Mouse (Mus musculus) midbrain, embryonic 14.5 days (tissue): ENCODE data around the gene Grin1. TPM values are rescaled to one million over a fixed set of nuclear protein-coding genes. Genes with fewer than 3 reads are reported as not detected.

Source experiments
- ATAC-seq: fragments of 200-750 bp; cut with Nextera tagmentation; 2 replicates; pipeline ENCODE4 v1.8.0; 2017; ENCODE audit warnings: moderate number of reproducible peaks, moderate library complexity; ENCODE audit not compliant: low FRiP score, low TSS enrichment
- DNase-seq: peaks from one replicate; pipeline ENCODE4 v3.0.0-alpha.2; 2015
- H3K27ac ChIP-seq: fragments of 300-500 bp; sonication (generic); replicated peaks from 2 replicates; pipeline ENCODE4 v1.5.1; 2014; ENCODE audit warnings: mild to moderate bottlenecking, low read depth, low read length, moderate library complexity
- H3K27me3 ChIP-seq: fragments of 300-500 bp; sonication (generic); 2 replicates; pipeline ENCODE4 v1.6.1; 2014; ENCODE audit warnings: low read length, control low read depth, mixed read lengths; ENCODE audit not compliant: control insufficient read depth, insufficient read depth
- H3K36me3 ChIP-seq: fragments of 300-500 bp; sonication (generic); 2 replicates; pipeline ENCODE4 v1.6.1; 2014; ENCODE audit warnings: low read length, control low read depth; ENCODE audit not compliant: control insufficient read depth, insufficient read depth
- H3K4me1 ChIP-seq: fragments of 300-500 bp; sonication (generic); 2 replicates; pipeline ENCODE4 v1.6.1; 2014; ENCODE audit warnings: mild to moderate bottlenecking, antibody characterized with exemption, low read length, control low read depth; ENCODE audit not compliant: control insufficient read depth, insufficient read depth
- H3K4me2 ChIP-seq: fragments of 300-500 bp; sonication (generic); 2 replicates; pipeline ENCODE4 v1.6.1; 2014; ENCODE audit warnings: mild to moderate bottlenecking, low read length, moderate library complexity
- H3K4me3 ChIP-seq: fragments of 300-500 bp; sonication (generic); replicated peaks from 2 replicates; pipeline ENCODE4 v1.5.1; 2014; ENCODE audit warnings: low read depth, low read length
- H3K9ac ChIP-seq: fragments of 300-500 bp; sonication (generic); replicated peaks from 2 replicates; pipeline ENCODE4 v1.6.1; 2014; ENCODE audit warnings: mild to moderate bottlenecking, low read length, moderate library complexity
- H3K9me3 ChIP-seq: fragments of 300-500 bp; sonication (generic); 2 replicates; pipeline ENCODE4 v1.6.1; 2016; ENCODE audit warnings: low read length, control low read depth, mixed read lengths; ENCODE audit not compliant: control insufficient read depth
- WGBS: fragments of 180-500 bp; shearing (Covaris S2); extraction: QIAGEN DNeasy Blood & Tissue Kit; methylation state at CpG from one replicate; pipeline ENCODE4 v1.1.7; 2014; 5-methylcytosine and 5-hydroxymethylcytosine counted together
- polyA plus RNA-seq: library from polyadenylated mRNA; unstranded; fragments of >200 nt; fragmentation: Nextera tagmentation; extraction: Ambion mirVana; gene quantifications from 2 replicates; pipeline ENCODE4 v1.2.1, GENCODE M21; 2014

The Grin1 gene
- polyA plus RNA-seq, 1 experiment from 2014 or later: 40.5 TPM

- H3K27ac ChIP-seq: no peak overlapping the region
- WGBS: 63% methylated on average over 9 of the region's 9 CpGs
- no peaks in the 10 kb centered on the region for H3K27me3 ChIP-seq
- ATAC-seq: no peak
- peaks cover 29% of the 10 kb centered on the region for H3K36me3 ChIP-seq
- peak overlapping the region; percentile 80 for H3K9ac ChIP-seq
- peak overlapping the region; percentile 93 for H3K4me2 ChIP-seq
- peak overlapping the region; percentile 92 for H3K4me3 ChIP-seq
- no peaks in the 10 kb centered on the region for H3K9me3 ChIP-seq
- no peak for DNase-seq
- H3K4me1 ChIP-seq: peaks cover 11% of the 10 kb centered on the region
These were observed 12.5 kb upstream of the Grin1 start for GRCm38 (mm10) chr2:25331470-25331869.

DNA sequence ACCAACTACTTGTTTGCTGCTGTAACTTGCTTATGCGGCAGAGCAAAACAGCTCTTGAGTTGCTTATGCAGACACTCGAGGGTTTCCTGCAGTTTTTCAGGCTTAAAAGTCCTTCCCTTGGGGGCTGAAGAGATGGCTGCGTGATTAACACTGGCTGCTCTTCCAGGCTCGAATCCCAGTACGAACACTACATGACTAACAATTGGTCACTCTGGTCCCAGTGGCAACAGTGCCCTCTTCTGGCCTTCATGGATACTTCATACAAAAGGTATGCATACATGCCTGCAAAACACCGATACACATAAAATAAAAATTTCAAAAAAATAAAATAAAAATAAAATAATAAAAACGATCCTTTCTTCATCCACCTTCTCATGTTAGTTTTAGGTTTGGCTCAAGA lies 9.5 kb upstream of the Grin1 start:
- Histone ChIP-seq H3K27ac (no peak overlapping the region), H3K4me2 (no peak overlapping the region), H3K9me3 (no peaks in the 10 kb centered on the region), H3K4me3 (no peak overlapping the region), H3K4me1 (peaks cover 7% of the 10 kb centered on the region), H3K36me3 (no peaks in the 10 kb centered on the region), H3K27me3 (no peaks in the 10 kb centered on the region), H3K9ac (no peak overlapping the region)
- DNase-seq (peak; percentile 73), ATAC-seq (no peak)
- WGBS: 32% methylated on average over 7 of the region's 7 CpGs

- no peaks in the 10 kb centered on the region for H3K9me3 ChIP-seq
These were observed 7.0 kb upstream of the Grin1 start for GRCm38 (mm10) chr2:25326036-25326435.

GRCm38 (mm10) chr2:25320084-25320483 lies 1.1 kb upstream of the Grin1 start:
- no peaks in the 10 kb centered on the region for H3K36me3 ChIP-seq
- no peak overlapping the region for H3K4me3 ChIP-seq
- no peak overlapping the region for H3K4me2 ChIP-seq
- no peak for DNase-seq
- H3K27ac ChIP-seq: no peak overlapping the region
- H3K9me3 ChIP-seq: no peaks in the 10 kb centered on the region
- H3K27me3 ChIP-seq: peaks cover 11% of the 10 kb centered on the region
- 0 out of 2 replicates have a peak, but pooled peaks cover 2% of the 10 kb centered on the region for H3K4me1 ChIP-seq
- H3K9ac ChIP-seq: no peak overlapping the region
- no peak for ATAC-seq
- WGBS: 42% methylated on average over 2 of the region's 2 CpGs

More at GRCm38 (mm10) chr2:25326036-25326435, 7.0 kb upstream of the Grin1 start:
- H3K4me3 ChIP-seq: no peak overlapping the region
- no peaks in the 10 kb centered on the region for H3K27me3 ChIP-seq
- H3K4me2 ChIP-seq: no peak overlapping the region
- peaks cover under 1% of the 10 kb centered on the region; the same call in 1 of the 2 replicates for H3K4me1 ChIP-seq
- 86% methylated on average over 2 of the region's 2 CpGs for WGBS
- DNase-seq: no peak
- H3K36me3 ChIP-seq: no peaks in the 10 kb centered on the region
- H3K27ac ChIP-seq: no peak overlapping the region
- no peak overlapping the region for H3K9ac ChIP-seq
- no peak for ATAC-seq

DNA sequence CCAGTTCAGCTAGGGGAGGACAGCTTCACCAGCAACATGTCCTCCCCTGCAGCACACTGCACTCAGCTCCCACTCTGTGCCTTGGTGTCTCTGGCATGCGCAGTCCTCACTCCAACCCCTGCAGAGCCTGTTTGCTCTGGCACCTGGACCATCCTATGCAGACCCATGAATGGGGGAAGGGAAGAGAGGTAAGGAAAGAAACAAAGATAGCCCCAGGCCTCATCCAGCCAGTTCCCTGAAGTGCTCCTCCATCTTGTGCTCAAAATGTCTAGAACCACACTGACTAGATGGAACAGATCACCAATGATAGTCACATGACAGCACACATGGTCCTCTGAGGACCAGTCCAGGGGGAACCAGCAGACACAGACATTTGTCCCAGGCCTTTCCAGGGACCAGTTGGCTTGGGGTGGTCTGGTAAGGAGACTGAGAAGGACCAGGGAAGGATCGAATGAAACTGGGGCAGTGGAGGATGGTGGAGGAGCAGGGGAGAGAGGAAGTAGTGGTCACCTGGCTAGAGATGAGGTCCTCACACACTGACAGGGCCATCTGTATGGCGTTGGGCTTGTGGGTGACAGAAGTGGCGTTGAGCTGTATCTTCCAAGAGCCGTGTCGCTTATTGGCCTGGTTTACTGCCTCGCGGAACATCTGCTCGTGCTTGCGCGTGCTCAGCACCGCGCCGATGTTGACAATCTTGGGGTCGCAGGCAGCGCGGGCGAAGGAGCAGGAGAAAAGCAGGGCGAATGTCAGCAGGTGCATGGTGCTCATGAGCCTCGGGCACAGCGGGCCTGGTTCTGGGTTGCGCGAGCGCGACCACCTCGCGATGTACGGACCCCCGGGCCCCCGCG lies 644 bp downstream of the Grin1 start:
- peaks cover 21% of the 10 kb centered on the region for H3K27me3 ChIP-seq
- peak overlapping the region; percentile 64 for H3K4me2 ChIP-seq
- peak overlapping the region; percentile 61 for H3K9ac ChIP-seq
- peak overlapping the region; percentile 57 for H3K4me3 ChIP-seq
- peak overlapping the region; percentile 77 for H3K27ac ChIP-seq
- no peaks in the 10 kb centered on the region for H3K9me3 ChIP-seq
- 0 out of 2 replicates have a peak, but pooled peaks cover 2% of the 10 kb centered on the region for H3K4me1 ChIP-seq
- peak; percentile 38 for ATAC-seq
- DNase-seq: peak; percentile 69
- peaks cover under 1% of the 10 kb centered on the region; the same call in 1 of the 2 replicates for H3K36me3 ChIP-seq
- 4% methylated on average over 31 of the region's 31 CpGs for WGBS

GRCm38 (mm10) chr2:25311491-25311891 lies 7.5 kb downstream of the Grin1 start:
- Histone ChIP-seq H3K36me3 (peaks cover 29% of the 10 kb centered on the region), H3K27ac (no peak overlapping the region), H3K4me1 (no peaks in the 10 kb centered on the region), H3K27me3 (peaks cover 74% of the 10 kb centered on the region), H3K4me2 (no peak overlapping the region), H3K9ac (no peak overlapping the region), H3K9me3 (no peaks in the 10 kb centered on the region), H3K4me3 (no peak overlapping the region)
- DNase-seq (no peak), ATAC-seq (no peak)
- WGBS: 6% methylated on average over 11 of the region's 11 CpGs

- 3% methylated on average over 22 of the region's 22 CpGs for WGBS
- DNase-seq (no peak), ATAC-seq (no peak)
- H3K27ac ChIP-seq: no peak overlapping the region
- H3K9ac ChIP-seq: no peak overlapping the region
- H3K9me3 ChIP-seq: no peaks in the 10 kb centered on the region
- no peak overlapping the region for H3K4me2 ChIP-seq
- H3K4me3 ChIP-seq: no peak overlapping the region
- peaks cover 69% of the 10 kb centered on the region for H3K27me3 ChIP-seq
- no peaks in the 10 kb centered on the region for H3K4me1 ChIP-seq
- H3K36me3 ChIP-seq: peaks cover 29% of the 10 kb centered on the region
These were observed 8.0 kb downstream of the Grin1 start for GRCm38 (mm10) chr2:25310969-25311368.

DNA sequence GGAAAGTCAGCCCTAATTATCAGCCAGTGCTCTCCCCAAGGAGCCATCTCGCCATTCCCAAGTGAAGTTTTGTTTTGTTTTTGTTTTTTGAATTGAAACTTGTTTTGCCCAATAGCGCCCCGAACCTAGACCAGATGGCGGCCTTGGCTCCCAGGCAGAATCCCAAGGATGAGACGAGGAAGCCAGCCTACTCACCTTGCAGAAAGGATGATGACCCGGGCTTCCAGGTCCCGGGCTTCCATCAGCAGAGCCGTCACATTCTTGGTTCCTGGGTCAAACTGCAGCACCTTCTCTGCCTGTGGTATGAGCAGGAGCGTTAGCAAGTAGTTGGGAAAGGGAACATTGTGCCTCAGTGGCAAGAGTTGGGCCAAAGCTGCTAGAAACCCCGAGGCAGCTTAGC lies 8.8 kb downstream of the Grin1 start:
- Histone ChIP-seq H3K9ac (no peak overlapping the region), H3K27ac (no peak overlapping the region), H3K36me3 (peaks cover 29% of the 10 kb centered on the region), H3K27me3 (peaks cover 67% of the 10 kb centered on the region), H3K4me1 (0 out of 2 replicates have a peak, but pooled peaks cover 4% of the 10 kb centered on the region), H3K9me3 (no peaks in the 10 kb centered on the region), H3K4me3 (no peak overlapping the region), H3K4me2 (no peak overlapping the region)
- 54% methylated on average over 10 of the region's 10 CpGs for WGBS
- DNase-seq (no peak), ATAC-seq (no peak)
